Mouse (Mus musculus): ENCODE measurements around the gene Cnnm3.

Cnnm3 gene

GRCm38 (mm10) chr1:36501261-36501660, 10.4 kb upstream of the Cnnm3 start:
- peak; percentile 94 for DNase-seq

- DNase-seq, result peak; percentile 96
Measured at GRCm38 (mm10) chr1:36508238-36508637, 3.4 kb upstream of the Cnnm3 start.

- peak; percentile 96 for DNase-seq
Measured at GRCm38 (mm10) chr1:36512089-36512965, 660 bp downstream of the Cnnm3 start.

- DNase-seq, result no peak
Measured at GRCm38 (mm10) chr1:36512966-36513280, 1.3 kb downstream of the Cnnm3 start.

- DNase-seq, result no peak
Measured at GRCm38 (mm10) chr1:36513310-36513709, 1.6 kb downstream of the Cnnm3 start.

GRCm38 (mm10) chr1:36513718-36514117, 2.1 kb downstream of the Cnnm3 start:
- DNase-seq, result no peak

- no peak for DNase-seq
Measured at GRCm38 (mm10) chr1:36518259-36518658, 6.6 kb downstream of the Cnnm3 start.

GRCm38 (mm10) chr1:36519626-36520025, 8.0 kb downstream of the Cnnm3 start:
- no peak for DNase-seq

GRCm38 (mm10) chr1:36522210-36522609, 10.5 kb downstream of the Cnnm3 start:
- no peak for DNase-seq

GRCm38 (mm10) chr1:36523332-36524013, 11.8 kb downstream of the Cnnm3 start:
- DNase-seq, result no peak

- no peak for DNase-seq
Measured at GRCm38 (mm10) chr1:36524058-36524457, 12.4 kb downstream of the Cnnm3 start.

GRCm38 (mm10) chr1:36525774-36526173, 14.1 kb downstream of the Cnnm3 start:
- no peak for DNase-seq

GRCm38 (mm10) chr1:36526903-36527302, 15.2 kb downstream of the Cnnm3 start:
- no peak for DNase-seq

GRCm38 (mm10) chr1:36528351-36528750, 16.7 kb downstream of the Cnnm3 start:
- no peak for DNase-seq

- DNase-seq, result no peak
Measured at GRCm38 (mm10) chr1:36529274-36529673, 17.6 kb downstream of the Cnnm3 start.

- no peak for DNase-seq
Measured at GRCm38 (mm10) chr1:36529875-36530274, 18.2 kb downstream of the Cnnm3 start.

GRCm38 (mm10) chr1:36530485-36530884, 18.8 kb downstream of the Cnnm3 start:
- DNase-seq, result no peak

GRCm38 (mm10) chr1:36530962-36531361, 19.3 kb downstream of the Cnnm3 start:
- no peak for DNase-seq

- DNase-seq, result peak; percentile 97
Measured at GRCm38 (mm10) chr1:36531461-36531860, 19.8 kb downstream of the Cnnm3 start.

GRCm38 (mm10) chr1:36533546-36533945, 21.9 kb downstream of the Cnnm3 start:
- DNase-seq, result no peak

- peak; percentile 95 for DNase-seq
Measured at GRCm38 (mm10) chr1:36534595-36535058, 23.0 kb downstream of the Cnnm3 start.

- peak; percentile 97 for DNase-seq
Measured at GRCm38 (mm10) chr1:36535477-36536396, 24.1 kb downstream of the Cnnm3 start.

GRCm38 (mm10) chr1:36536397-36536728, 24.7 kb downstream of the Cnnm3 start:
- no peak for DNase-seq
